In genomic region chr11:110167459-110168251, GRCm38 (mm10) we compare ENCODE assay signal across 8 mouse cellular contexts. TPM values are rescaled to one million over a fixed set of nuclear protein-coding genes. Genes with fewer than 3 reads are reported as not detected.
A peak's percentile ranks its signal among the peaks of the same experiment; 100 is the strongest.
DNase-seq lines count a peak whose midpoint lies in the region; ATAC-seq and TF ChIP-seq lines count a peak whose summit lies in the region.

Gene Abca9 (minus strand): TSS chr11:110168196.

- no peak for ATAC-seq in liver, embryonic 16.5 days (ENCODE audit: low read depth)
- no peak for ATAC-seq in liver, embryonic 11.5 days (replicated peaks; ENCODE audit: low FRiP score)
- ATAC-seq in intestine, embryonic 15.5 days: no peak
- ATAC-seq in lung, embryonic 16.5 days (ENCODE audit: low read depth): peak; percentile 78; the same call in 1 of the 2 replicates
- ATAC-seq in forebrain, embryonic 16.5 days: no peak; the same call in 1 of the 2 replicates

- 48% methylated on average over 12 of the region's 12 CpGs for WGBS in liver, embryonic 16.5 days (ENCODE audit: insufficient replicate concordance)
- WGBS in liver, embryonic 11.5 days: 48% methylated on average over 12 of the region's 12 CpGs
- WGBS in intestine, embryonic 15.5 days: 39% methylated on average over 12 of the region's 12 CpGs
- WGBS in lung, embryonic 16.5 days: 15% methylated on average over 12 of the region's 12 CpGs
- 30% methylated on average over 12 of the region's 12 CpGs for WGBS in small intestine, adult 2 months
- 45% methylated on average over 12 of the region's 12 CpGs for WGBS in forebrain, embryonic 16.5 days

- TF ChIP-seq CTCF in brain, embryonic 14.5 days (IDR thresholded peaks at IDR 0.05; ENCODE audit: borderline replicate concordance, extremely low read depth, insufficient read depth, insufficient read length): no peak
- TF ChIP-seq CTCF in gastrocnemius, adult 2 months (IDR thresholded peaks at IDR 0.05): no peak
- TF ChIP-seq CTCF in small intestine, adult 2 months (IDR thresholded peaks at IDR 0.05; ENCODE audit: extremely low read depth, insufficient read length, insufficient replicate concordance, low read depth, low read length): no peak

- H3K27ac ChIP-seq in liver, embryonic 16.5 days (ENCODE audit: low read length): no peak within 1 kb of the TSS
- H3K27ac ChIP-seq in liver, embryonic 11.5 days (ENCODE audit: low read depth, low read length): no peak within 1 kb of the TSS
- H3K27ac ChIP-seq in gastrocnemius, adult 2 months: peak within 1 kb of the TSS; percentile 84
- H3K27ac ChIP-seq in intestine, embryonic 15.5 days: 0 out of 2 replicates have a peak within 1 kb of the TSS, but pooled peaks have one; percentile 5
- peak within 1 kb of the TSS; percentile 90 for H3K27ac ChIP-seq in lung, embryonic 16.5 days (ENCODE audit: low read length)
- H3K27ac ChIP-seq in small intestine, adult 2 months (ENCODE audit: insufficient read depth, low read depth, low read length): peak within 1 kb of the TSS; percentile 61
- H3K27ac ChIP-seq in forebrain, embryonic 16.5 days (ENCODE audit: low read length): no peak within 1 kb of the TSS

- H3K4me1 ChIP-seq in liver, embryonic 16.5 days (ENCODE audit: control insufficient read depth, low read depth, low read length): no peaks in the 10 kb centered on the region
- H3K4me1 ChIP-seq in liver, embryonic 11.5 days (replicated peaks; ENCODE audit: control insufficient read depth, insufficient read depth, low read length): no peaks in the 10 kb centered on the region
- H3K4me1 ChIP-seq in intestine, embryonic 15.5 days (replicated peaks): no peaks in the 10 kb centered on the region
- peaks cover 12% of the 10 kb centered on the region for H3K4me1 ChIP-seq in lung, embryonic 16.5 days (replicated peaks; ENCODE audit: control insufficient read depth, insufficient read depth, low read length)
- 0 out of 2 replicates have a peak, but pooled peaks cover 2% of the 10 kb centered on the region for H3K4me1 ChIP-seq in small intestine, adult 2 months (ENCODE audit: control insufficient read depth, insufficient read depth, insufficient read length, low read length)
- H3K4me1 ChIP-seq in forebrain, embryonic 16.5 days (replicated peaks; ENCODE audit: control insufficient read depth, insufficient read depth, low read length): peaks cover 3% of the 10 kb centered on the region; the same call in 1 of the 2 replicates

- H3K36me3 ChIP-seq in liver, embryonic 16.5 days (ENCODE audit: control insufficient read depth, insufficient read depth): no peaks in the 10 kb centered on the region
- H3K36me3 ChIP-seq in liver, embryonic 11.5 days (ENCODE audit: control insufficient read depth, insufficient read depth, low read length): no peaks in the 10 kb centered on the region
- H3K36me3 ChIP-seq in intestine, embryonic 15.5 days: no peaks in the 10 kb centered on the region
- no peaks in the 10 kb centered on the region for H3K36me3 ChIP-seq in lung, embryonic 16.5 days (ENCODE audit: control insufficient read depth, insufficient read depth, low read length)
- no peaks in the 10 kb centered on the region for H3K36me3 ChIP-seq in small intestine, adult 2 months (ENCODE audit: control insufficient read depth, insufficient read depth, low read length)
- H3K36me3 ChIP-seq in forebrain, embryonic 16.5 days (ENCODE audit: control insufficient read depth, insufficient read depth): no peaks in the 10 kb centered on the region

- peak within 1 kb of the TSS; percentile 2; the same call in 1 of the 2 replicates for H3K4me2 ChIP-seq in liver, embryonic 16.5 days (ENCODE audit: low read depth, low read length)
- H3K4me2 ChIP-seq in liver, embryonic 11.5 days: no peak within 1 kb of the TSS
- peak within 1 kb of the TSS; percentile 0; the same call in 1 of the 2 replicates for H3K4me2 ChIP-seq in intestine, embryonic 15.5 days (replicated peaks)
- peak within 1 kb of the TSS; percentile 55 for H3K4me2 ChIP-seq in lung, embryonic 16.5 days (ENCODE audit: low read depth, low read length)
- H3K4me2 ChIP-seq in forebrain, embryonic 16.5 days (ENCODE audit: low read length): no peak within 1 kb of the TSS

- no peak for TF ChIP-seq POLR2A in brain, embryonic 14.5 days (IDR thresholded peaks at IDR 0.05; ENCODE audit: borderline replicate concordance, extremely low read depth, insufficient read depth, insufficient read length, poor library complexity, severe bottlenecking)
- no peak for TF ChIP-seq POLR2A in small intestine, adult 2 months (IDR thresholded peaks at IDR 0.05; ENCODE audit: low read depth, low read length)

- no peaks in the 10 kb centered on the region for H3K9me3 ChIP-seq in liver, embryonic 16.5 days (replicated peaks; ENCODE audit: control insufficient read depth, low read length)
- no peaks in the 10 kb centered on the region for H3K9me3 ChIP-seq in liver, embryonic 11.5 days (ENCODE audit: control insufficient read depth, low read length)
- H3K9me3 ChIP-seq in intestine, embryonic 15.5 days: no peaks in the 10 kb centered on the region
- H3K9me3 ChIP-seq in lung, embryonic 16.5 days (ENCODE audit: control insufficient read depth, low read length): no peaks in the 10 kb centered on the region
- no peaks in the 10 kb centered on the region for H3K9me3 ChIP-seq in forebrain, embryonic 16.5 days (ENCODE audit: control insufficient read depth, low read length)

- DNase-seq in liver, embryonic 11.5 days (ENCODE audit: low spot score): no peak
- DNase-seq in brain, embryonic 14.5 days (ENCODE audit: low read depth): peak; percentile 55
- peak; percentile 46 for DNase-seq in gastrocnemius, adult 2 months

- no peak within 1 kb of the TSS for H3K4me3 ChIP-seq in liver, embryonic 16.5 days (ENCODE audit: low read depth, low read length)
- H3K4me3 ChIP-seq in liver, embryonic 11.5 days (ENCODE audit: low read depth, low read length): no peak within 1 kb of the TSS
- peak within 1 kb of the TSS; percentile 66 for H3K4me3 ChIP-seq in gastrocnemius, adult 2 months
- no peak within 1 kb of the TSS for H3K4me3 ChIP-seq in intestine, embryonic 15.5 days (replicated peaks)
- peak within 1 kb of the TSS; percentile 45 for H3K4me3 ChIP-seq in lung, embryonic 16.5 days (ENCODE audit: low read length)
- H3K4me3 ChIP-seq in small intestine, adult 2 months (ENCODE audit: low read depth, low read length): 0 out of 2 replicates have a peak within 1 kb of the TSS, but pooled peaks have one; percentile 2
- H3K4me3 ChIP-seq in forebrain, embryonic 16.5 days (replicated peaks; ENCODE audit: low read length): no peak within 1 kb of the TSS

- intact Hi-C loops in gastrocnemius, adult 2 months (cut with DNase I): no loop called here

- H3K9ac ChIP-seq in liver, embryonic 16.5 days (ENCODE audit: low read depth, low read length): no peak within 1 kb of the TSS
- H3K9ac ChIP-seq in liver, embryonic 11.5 days (ENCODE audit: low read depth, low read length): no peak within 1 kb of the TSS
- no peak within 1 kb of the TSS for H3K9ac ChIP-seq in intestine, embryonic 15.5 days
- H3K9ac ChIP-seq in lung, embryonic 16.5 days (ENCODE audit: low read length): peak within 1 kb of the TSS; percentile 57
- H3K9ac ChIP-seq in forebrain, embryonic 16.5 days (replicated peaks; ENCODE audit: low read depth, low read length): no peak within 1 kb of the TSS

- no peaks in the 10 kb centered on the region for H3K27me3 ChIP-seq in liver, embryonic 16.5 days (ENCODE audit: control insufficient read depth, insufficient read depth, low read depth, low read length)
- no peaks in the 10 kb centered on the region for H3K27me3 ChIP-seq in liver, embryonic 11.5 days (replicated peaks; ENCODE audit: control insufficient read depth, insufficient read depth, low read length)
- no peaks in the 10 kb centered on the region for H3K27me3 ChIP-seq in intestine, embryonic 15.5 days (replicated peaks)
- H3K27me3 ChIP-seq in lung, embryonic 16.5 days (ENCODE audit: control insufficient read depth, insufficient read depth, low read depth, low read length): no peaks in the 10 kb centered on the region
- no peaks in the 10 kb centered on the region for H3K27me3 ChIP-seq in small intestine, adult 2 months (ENCODE audit: control insufficient read depth, insufficient read depth, low read length)
- H3K27me3 ChIP-seq in forebrain, embryonic 16.5 days (replicated peaks; ENCODE audit: control insufficient read depth, insufficient read depth, low read length): no peaks in the 10 kb centered on the region

RNA-seq across cellular contexts. Expression of gene Abca9, which starts in this region (rescaled TPM):
- polyA plus RNA-seq in liver, embryonic 16.5 days (2015; fragmentation: Nextera tagmentation; extraction: Ambion mirVana): 1.3 and 1.5 TPM in 2 replicates
- 0.83 and 0.84 TPM in 2 replicates for polyA plus RNA-seq in liver, embryonic 11.5 days (2014; fragmentation: Nextera tagmentation; extraction: Ambion mirVana)
- 2.5 and 4.2 TPM in 2 replicates for polyA plus RNA-seq in brain, embryonic 14.5 days (2012; rRNA removed)
- total RNA-seq in gastrocnemius, adult 2 months (2021): 10 to 100 TPM in 1 of 2 experiments, 1 to 10 TPM in 1; 7.4 to 13.2 TPM
- polyA plus RNA-seq in intestine, embryonic 15.5 days (2015; fragmentation: Nextera tagmentation; extraction: Ambion mirVana): 1.1 and 1.2 TPM in 2 replicates
- polyA plus RNA-seq in lung, embryonic 16.5 days (2015; fragmentation: Nextera tagmentation; extraction: Ambion mirVana): 6.1 and 6.4 TPM in 2 replicates
- polyA plus RNA-seq in small intestine, adult 2 months (2012; rRNA removed): 0.14 TPM in 2 replicates
- polyA plus RNA-seq in forebrain, embryonic 16.5 days (2015; fragmentation: Nextera tagmentation; extraction: Ambion mirVana): 2.5 and 3.8 TPM in 2 replicates

Comparison
In these comparisons a context has a peak if more than half of its experiments do, and no peak if none do; other contexts are left out.
1. H3K4me2 ChIP-seq: peak in liver, embryonic 16.5 days (single experiment), intestine, embryonic 15.5 days (single experiment) and lung, embryonic 16.5 days (single experiment); none in liver, embryonic 11.5 days (single experiment) and forebrain, embryonic 16.5 days (single experiment).
2. H3K27ac ChIP-seq: peak in gastrocnemius, adult 2 months (single experiment), intestine, embryonic 15.5 days (single experiment), lung, embryonic 16.5 days (single experiment) and small intestine, adult 2 months (single experiment); none in liver, embryonic 16.5 days (single experiment), liver, embryonic 11.5 days (single experiment) and forebrain, embryonic 16.5 days (single experiment).
3. H3K4me3 ChIP-seq: peak in gastrocnemius, adult 2 months (single experiment), lung, embryonic 16.5 days (single experiment) and small intestine, adult 2 months (single experiment); none in liver, embryonic 16.5 days (single experiment), liver, embryonic 11.5 days (single experiment), intestine, embryonic 15.5 days (single experiment) and forebrain, embryonic 16.5 days (single experiment).